Mouse (Mus musculus) midbrain, embryonic 16.5 days (tissue): ENCODE data around the gene Bcl2. TPM values are rescaled to one million over a fixed set of nuclear protein-coding genes. Genes with fewer than 3 reads are reported as not detected.
"Not testable (repeated sequence)": the region's sequence is repeated elsewhere in the genome, so short reads cannot be mapped to it uniquely, and the experiment has no call there.

Experiments used
- ATAC-seq: fragments of 200-750 bp; cut with Nextera tagmentation; 2 replicates; pipeline ENCODE4 v1.8.0; 2017; ENCODE audit warnings: moderate TSS enrichment
- H3K27ac ChIP-seq: fragments of 300-500 bp; sonication (generic); 2 replicates; pipeline ENCODE4 v1.5.1; 2014; ENCODE audit warnings: mild to moderate bottlenecking, low read length, mixed read lengths
- H3K27me3 ChIP-seq: fragments of 300-500 bp; sonication (generic); 2 replicates; pipeline ENCODE4 v1.6.1; 2014; ENCODE audit warnings: low read depth, low read length, mixed read lengths; ENCODE audit not compliant: control insufficient read depth, insufficient read depth
- H3K36me3 ChIP-seq: fragments of 300-500 bp; sonication (generic); 2 replicates; pipeline ENCODE4 v1.6.1; 2014; ENCODE audit warnings: mild to moderate bottlenecking, low read length, moderate library complexity, mixed read lengths; ENCODE audit not compliant: control insufficient read depth, insufficient read depth
- H3K4me1 ChIP-seq: fragments of 300-500 bp; sonication (generic); 2 replicates; pipeline ENCODE4 v1.6.1; 2014; ENCODE audit warnings: mild to moderate bottlenecking, low read length, mixed read lengths; ENCODE audit not compliant: control insufficient read depth, insufficient read depth
- H3K4me2 ChIP-seq: fragments of 300-500 bp; sonication (generic); 2 replicates; pipeline ENCODE4 v1.6.1; 2014; ENCODE audit warnings: mild to moderate bottlenecking, low read length, mixed read lengths
- H3K4me3 ChIP-seq: fragments of 300-500 bp; sonication (generic); 2 replicates; pipeline ENCODE4 v1.5.1; 2014; ENCODE audit warnings: low read depth, mild to moderate bottlenecking, low read length, moderate library complexity, mixed read lengths
- H3K9ac ChIP-seq: fragments of 300-500 bp; sonication (generic); 2 replicates; pipeline ENCODE4 v1.6.1; 2014; ENCODE audit warnings: low read depth, low read length, mixed read lengths
- H3K9me3 ChIP-seq: fragments of 300-500 bp; sonication (generic); replicated peaks from 2 replicates; pipeline ENCODE4 v1.6.1; 2014; ENCODE audit warnings: mild to moderate bottlenecking, low read length, mixed read lengths; ENCODE audit not compliant: control insufficient read depth, poor library complexity, severe bottlenecking
- WGBS: fragments of 180-500 bp; shearing (Covaris S2); extraction: QIAGEN DNeasy Blood & Tissue Kit; methylation state at CpG from one replicate; pipeline ENCODE4 v1.1.7; 2014; 5-methylcytosine and 5-hydroxymethylcytosine counted together
- polyA plus RNA-seq: library from polyadenylated mRNA; unstranded; fragments of >200 nt; fragmentation: Nextera tagmentation; extraction: Ambion mirVana; gene quantifications from 2 replicates; pipeline ENCODE4 v1.2.1, GENCODE M21; 2015

Gene Bcl2
- polyA plus RNA-seq, 1 experiment from 2014 or later: 16.2 TPM

DNA sequence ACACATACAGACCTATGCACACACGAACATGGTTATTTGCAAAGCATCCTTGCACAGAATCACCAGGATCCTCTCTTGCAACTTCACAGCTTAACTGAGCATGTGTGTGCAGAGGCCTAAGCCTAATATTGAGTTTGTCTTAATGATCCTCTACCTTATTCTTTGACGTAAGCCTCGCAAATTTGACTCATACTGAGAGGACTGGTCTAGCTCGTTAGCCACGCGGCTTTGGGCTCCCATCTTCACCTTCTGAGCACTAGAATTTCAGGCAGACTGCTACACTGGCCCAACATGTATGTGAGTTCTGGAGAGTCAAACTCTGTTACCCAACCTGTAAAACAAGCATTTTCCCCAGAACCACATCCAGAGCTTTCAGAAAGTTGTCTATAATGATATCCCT is 28.9 kb upstream of the Bcl2 start:
- H3K4me2 ChIP-seq: no peak overlapping the region
- no peaks in the 10 kb centered on the region for H3K9me3 ChIP-seq
- no peak overlapping the region for H3K27ac ChIP-seq
- no peaks in the 10 kb centered on the region for H3K4me1 ChIP-seq
- no peak for ATAC-seq
- 85% methylated on average over 6 of the region's 6 CpGs for WGBS
- no peaks in the 10 kb centered on the region for H3K27me3 ChIP-seq
- peaks cover 24% of the 10 kb centered on the region for H3K36me3 ChIP-seq
- no peak overlapping the region for H3K4me3 ChIP-seq
- H3K9ac ChIP-seq: no peak overlapping the region

DNA sequence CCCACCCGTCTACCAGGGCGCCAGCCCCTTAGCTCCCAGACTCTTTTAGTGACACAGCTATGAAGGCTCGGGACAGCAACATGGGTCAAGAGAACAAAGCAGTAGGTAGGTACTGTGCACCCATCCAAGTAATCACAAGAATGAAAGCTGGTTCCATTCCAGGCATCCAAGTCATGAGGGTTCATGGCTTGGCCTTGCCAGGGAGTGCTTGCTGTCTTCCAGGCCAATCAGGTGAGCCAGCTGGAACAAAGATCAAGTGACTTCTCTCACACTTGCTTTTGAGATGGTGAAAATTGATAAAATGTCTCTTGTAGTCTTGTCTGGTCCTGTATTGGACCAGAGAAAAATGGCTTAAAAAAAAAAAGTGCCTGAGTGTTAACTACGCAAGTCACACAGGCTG is 26.7 kb upstream of the Bcl2 start:
- Histone ChIP-seq H3K4me2 (no peak overlapping the region), H3K4me1 (no peaks in the 10 kb centered on the region), H3K9ac (no peak overlapping the region), H3K4me3 (no peak overlapping the region), H3K27me3 (no peaks in the 10 kb centered on the region), H3K36me3 (peaks cover 7% of the 10 kb centered on the region), H3K27ac (no peak overlapping the region), H3K9me3 (no peaks in the 10 kb centered on the region)
- no peak for ATAC-seq
- 94% methylated on average over 4 of the region's 4 CpGs for WGBS

DNA sequence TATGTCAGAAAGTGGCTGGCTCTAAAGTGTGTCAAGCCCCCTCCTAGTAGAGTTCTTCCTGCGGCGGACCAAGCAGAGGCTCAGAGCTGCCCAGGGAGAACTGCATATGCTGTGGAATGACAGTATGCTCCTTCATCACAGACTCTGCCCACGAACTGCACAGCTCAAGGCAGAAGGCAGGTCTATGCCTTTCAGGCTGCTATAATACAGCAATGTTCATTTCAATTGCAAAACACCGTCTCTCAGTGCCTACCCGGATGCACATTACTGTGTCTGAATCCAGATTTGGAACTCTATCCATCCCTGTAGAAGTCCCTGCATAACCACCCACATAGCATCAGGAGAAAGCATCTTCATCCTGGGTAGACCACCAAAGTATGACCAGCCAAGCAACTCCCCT is 25.7 kb upstream of the Bcl2 start:
- Histone ChIP-seq H3K9me3 (no peaks in the 10 kb centered on the region), H3K36me3 (peaks cover 7% of the 10 kb centered on the region; the same call in 1 of the 2 replicates), H3K27ac (no peak overlapping the region), H3K4me1 (no peaks in the 10 kb centered on the region), H3K4me2 (no peak overlapping the region), H3K4me3 (no peak overlapping the region), H3K27me3 (no peaks in the 10 kb centered on the region), H3K9ac (no peak overlapping the region)
- WGBS: 91% methylated on average over 5 of the region's 5 CpGs
- no peak for ATAC-seq

DNA sequence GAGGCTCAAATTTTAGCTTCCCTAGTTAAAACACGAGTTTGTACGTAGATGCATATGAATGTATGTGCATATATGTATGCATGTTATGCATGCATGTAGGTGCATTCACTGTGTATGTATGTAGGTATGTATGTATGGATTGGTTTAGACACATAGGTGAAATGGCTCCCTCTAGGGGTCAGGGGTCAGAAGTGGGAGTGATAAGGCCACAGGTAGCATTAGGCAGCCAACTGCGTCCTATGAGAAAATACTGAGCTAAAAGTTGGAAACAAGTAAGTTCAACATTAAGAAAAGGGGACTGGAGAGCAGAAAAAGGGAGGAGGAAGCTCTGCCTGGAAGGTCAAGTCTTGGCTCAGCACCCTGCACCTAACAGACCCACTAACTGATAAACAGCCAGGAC is 24.0 kb upstream of the Bcl2 start:
- no peaks in the 10 kb centered on the region for H3K27me3 ChIP-seq
- no peak overlapping the region for H3K9ac ChIP-seq
- ATAC-seq: no peak
- H3K27ac ChIP-seq: no peak overlapping the region
- H3K4me3 ChIP-seq: no peak overlapping the region
- no peak overlapping the region for H3K4me2 ChIP-seq
- peaks cover 13% of the 10 kb centered on the region for H3K36me3 ChIP-seq
- WGBS: 87% methylated on average over 3 of the region's 3 CpGs
- no peaks in the 10 kb centered on the region for H3K9me3 ChIP-seq
- H3K4me1 ChIP-seq: no peaks in the 10 kb centered on the region

DNA sequence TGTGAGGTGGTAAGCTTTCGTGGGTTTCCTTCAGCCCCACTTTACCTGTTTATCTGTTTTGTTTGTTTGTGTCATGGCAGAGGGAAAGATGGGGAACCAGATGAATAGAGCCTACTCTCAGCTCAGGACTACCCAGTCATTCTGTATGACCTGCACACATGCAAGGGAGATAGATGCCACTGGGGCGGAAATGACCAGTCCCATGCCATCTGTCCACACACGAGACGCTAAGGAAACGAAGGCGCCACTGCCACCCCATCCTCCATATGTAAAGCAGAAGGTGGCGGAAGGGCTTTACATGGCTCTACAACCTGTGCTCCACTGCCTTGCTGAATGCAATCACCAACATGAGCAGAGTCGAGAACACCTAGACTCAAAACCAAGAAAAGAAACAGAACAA is 22.1 kb upstream of the Bcl2 start:
- H3K4me3 ChIP-seq: no peak overlapping the region
- 92% methylated on average over 8 of the region's 8 CpGs for WGBS
- no peaks in the 10 kb centered on the region for H3K27me3 ChIP-seq
- no peak overlapping the region for H3K4me2 ChIP-seq
- no peaks in the 10 kb centered on the region for H3K4me1 ChIP-seq
- H3K9me3 ChIP-seq: no peaks in the 10 kb centered on the region
- H3K36me3 ChIP-seq: peaks cover 7% of the 10 kb centered on the region
- no peak overlapping the region for H3K9ac ChIP-seq
- no peak for ATAC-seq
- H3K27ac ChIP-seq: no peak overlapping the region

DNA sequence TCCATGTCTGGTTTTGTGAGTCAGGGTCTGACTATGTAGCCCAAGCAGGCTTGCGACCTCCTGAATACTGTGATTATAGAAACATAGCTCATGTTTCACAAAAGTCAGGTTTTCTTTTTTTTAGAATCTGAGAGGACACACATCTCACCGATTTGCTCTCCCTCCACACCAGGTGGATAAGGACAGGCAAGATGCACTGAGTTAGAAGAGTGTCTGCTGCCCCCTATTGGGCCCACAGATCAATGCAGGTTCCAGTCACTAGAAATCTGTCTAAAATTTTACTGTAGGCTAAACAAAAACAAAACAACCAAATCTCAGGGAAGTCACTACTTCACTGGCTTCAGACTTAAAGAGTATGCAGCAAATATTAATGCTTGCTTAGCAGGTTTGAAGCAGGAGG is 21.5 kb upstream of the Bcl2 start:
- H3K4me2 ChIP-seq: no peak overlapping the region
- H3K4me1 ChIP-seq: no peaks in the 10 kb centered on the region
- H3K4me3 ChIP-seq: no peak overlapping the region
- no peak overlapping the region for H3K27ac ChIP-seq
- H3K9me3 ChIP-seq: no peaks in the 10 kb centered on the region
- WGBS: 56% methylated on average over 2 of the region's 2 CpGs
- no peak overlapping the region for H3K9ac ChIP-seq
- no peak for ATAC-seq
- peaks cover 7% of the 10 kb centered on the region for H3K36me3 ChIP-seq
- no peaks in the 10 kb centered on the region for H3K27me3 ChIP-seq

DNA sequence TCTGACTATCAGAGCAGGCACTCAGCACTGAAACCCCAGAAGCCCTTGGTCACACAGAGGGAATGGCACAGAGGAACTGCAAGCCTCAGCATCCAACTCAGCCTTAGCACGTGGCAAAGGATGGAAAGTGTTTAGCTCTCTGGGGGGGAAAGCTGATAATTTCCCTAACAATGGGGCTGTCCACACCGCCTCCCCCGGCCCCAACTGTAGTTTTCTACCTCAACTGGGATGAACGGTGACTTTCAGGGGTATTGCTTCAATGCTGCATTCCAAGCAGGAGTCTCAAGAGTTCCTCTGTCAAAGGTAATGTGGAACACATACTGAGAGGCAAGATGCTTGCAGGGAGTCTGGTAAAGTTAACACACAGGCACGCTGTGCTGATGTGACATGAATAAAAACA is 8.0 kb upstream of the Bcl2 start:
- H3K9ac ChIP-seq: no peak overlapping the region
- WGBS: 19% methylated on average over 5 of the region's 5 CpGs
- H3K27ac ChIP-seq: no peak overlapping the region
- no peaks in the 10 kb centered on the region for H3K9me3 ChIP-seq
- H3K36me3 ChIP-seq: peaks cover 3% of the 10 kb centered on the region; the same call in 1 of the 2 replicates
- ATAC-seq: no peak
- no peaks in the 10 kb centered on the region for H3K27me3 ChIP-seq
- H3K4me1 ChIP-seq: no peaks in the 10 kb centered on the region
- no peak overlapping the region for H3K4me3 ChIP-seq
- H3K4me2 ChIP-seq: no peak overlapping the region

DNA sequence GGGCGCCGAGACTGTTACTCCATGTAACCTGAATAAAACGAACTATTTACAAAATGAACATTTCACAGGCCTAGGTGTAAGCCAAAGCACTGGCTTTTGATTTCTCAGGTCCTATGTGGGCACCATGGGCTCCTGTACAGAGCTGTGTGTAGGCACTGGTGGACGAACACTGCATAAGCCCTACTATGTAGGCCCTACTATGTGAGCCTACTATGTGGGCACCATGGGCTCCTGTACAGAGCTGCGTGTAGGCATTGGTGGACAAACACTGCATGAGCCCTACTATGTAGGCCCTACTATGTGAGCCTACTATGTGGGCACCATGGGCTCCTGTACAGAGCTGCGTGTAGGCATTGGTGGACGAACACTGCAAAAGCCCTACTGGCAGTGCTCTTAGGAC is 3.7 kb upstream of the Bcl2 start:
- not testable (repeated sequence) for H3K36me3 ChIP-seq, H3K9me3 ChIP-seq, ATAC-seq, H3K4me1 ChIP-seq, H3K9ac ChIP-seq, H3K27ac ChIP-seq, H3K27me3 ChIP-seq, H3K4me2 ChIP-seq, H3K4me3 ChIP-seq
- WGBS: 80% methylated on average over 7 of the region's 7 CpGs

DNA sequence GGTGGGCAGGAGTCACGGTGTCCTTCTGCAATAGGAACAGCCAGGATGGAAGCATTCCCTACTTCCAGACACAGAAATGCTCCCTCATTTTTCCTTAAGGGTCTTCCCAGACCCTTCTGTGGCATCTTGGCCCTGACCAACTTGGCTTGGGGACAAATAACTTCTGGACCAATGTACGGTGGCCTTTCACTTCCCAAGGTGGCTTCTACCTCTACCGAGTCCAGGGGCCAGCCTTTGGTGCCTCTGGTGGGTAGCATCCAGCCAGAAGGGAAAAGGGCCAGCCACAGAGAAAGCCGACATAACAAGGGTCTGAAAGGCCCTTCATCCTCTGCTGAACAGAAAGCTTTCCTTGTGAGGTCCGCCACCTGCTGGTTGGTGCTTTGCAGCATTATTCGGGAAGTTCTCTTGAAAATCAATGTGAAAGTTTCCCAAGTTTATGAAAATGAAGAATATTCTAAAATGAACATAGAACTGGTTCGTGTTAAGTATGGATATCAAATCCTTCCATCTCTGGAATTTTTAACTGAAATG is 3.1 kb upstream of the Bcl2 start:
- no peaks in the 10 kb centered on the region for H3K27me3 ChIP-seq
- H3K9ac ChIP-seq: 0 out of 2 replicates have a peak overlapping the region, but pooled peaks have one; percentile 1
- H3K9me3 ChIP-seq: no peaks in the 10 kb centered on the region
- no peaks in the 10 kb centered on the region for H3K36me3 ChIP-seq
- no peak overlapping the region for H3K4me2 ChIP-seq
- WGBS: 27% methylated on average over 7 of the region's 7 CpGs
- H3K27ac ChIP-seq: no peak overlapping the region
- H3K4me3 ChIP-seq: no peak overlapping the region
- H3K4me1 ChIP-seq: peaks cover 8% of the 10 kb centered on the region
- no peak for ATAC-seq
